Mouse (Mus musculus) bone marrow, adult 2 months (tissue): ENCODE measurements around the gene Mpst.
A peak's percentile ranks its signal among the peaks of the same experiment; 100 is the strongest.

ENCODE experiments used
- CTCF ChIP-seq: fragments of 200-500 bp; IDR thresholded peaks from 2 replicates; pipeline ENCODE4 v1.5.1; 2011; ENCODE audit warnings: low read length, control low read depth; ENCODE audit not compliant: control insufficient read depth, insufficient read depth
- POLR2A ChIP-seq: fragments of 200-500 bp; IDR thresholded peaks from 2 replicates; pipeline ENCODE4 v1.6.1; 2011; ENCODE audit warnings: low read depth, mild to moderate bottlenecking, control low read depth, low read length, borderline replicate concordance; ENCODE audit not compliant: control insufficient read depth

DNA sequence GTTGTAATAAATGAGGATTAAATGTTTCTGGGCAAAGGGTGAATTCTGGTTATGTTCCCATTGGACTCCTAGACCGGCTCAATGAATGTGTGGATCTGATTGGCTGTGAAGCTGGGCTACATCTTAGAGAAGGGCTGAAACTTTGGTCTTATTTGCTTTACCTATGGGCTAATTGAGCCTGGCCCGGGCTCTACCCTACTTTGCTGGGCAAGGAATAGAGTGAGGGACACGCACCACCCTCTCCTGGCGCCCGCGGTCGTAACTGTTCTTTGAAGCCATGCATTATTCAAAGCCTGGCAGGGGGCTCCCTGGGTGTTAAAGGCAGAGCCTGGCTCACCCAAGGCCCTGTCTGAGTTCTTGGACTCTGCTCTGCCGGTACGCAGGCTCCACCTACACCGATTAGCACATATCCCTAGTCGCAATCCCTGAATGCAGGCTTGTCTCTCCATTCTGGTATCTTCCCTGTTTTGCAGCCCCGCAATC, 3.4 kb downstream of the Mpst start:
- TF ChIP-seq CTCF (no peak), POLR2A (0 out of 2 replicates have a peak, but pooled peaks have one; percentile 4)
